Mouse (Mus musculus) liver (tissue): Measurements from ENCODE around the gene RPS10-NUDT3.

Experiments
- DNase-seq: peaks from one replicate; pipeline ENCODE4 v3.0.0-alpha.2; 2020; ENCODE audit warnings: mixed read lengths

The RPS10-NUDT3 gene

GRCm38 (mm10) chr17:27609576-27609975 is 25.4 kb downstream of the RPS10-NUDT3 start:
- DNase-seq = no peak

DNA sequence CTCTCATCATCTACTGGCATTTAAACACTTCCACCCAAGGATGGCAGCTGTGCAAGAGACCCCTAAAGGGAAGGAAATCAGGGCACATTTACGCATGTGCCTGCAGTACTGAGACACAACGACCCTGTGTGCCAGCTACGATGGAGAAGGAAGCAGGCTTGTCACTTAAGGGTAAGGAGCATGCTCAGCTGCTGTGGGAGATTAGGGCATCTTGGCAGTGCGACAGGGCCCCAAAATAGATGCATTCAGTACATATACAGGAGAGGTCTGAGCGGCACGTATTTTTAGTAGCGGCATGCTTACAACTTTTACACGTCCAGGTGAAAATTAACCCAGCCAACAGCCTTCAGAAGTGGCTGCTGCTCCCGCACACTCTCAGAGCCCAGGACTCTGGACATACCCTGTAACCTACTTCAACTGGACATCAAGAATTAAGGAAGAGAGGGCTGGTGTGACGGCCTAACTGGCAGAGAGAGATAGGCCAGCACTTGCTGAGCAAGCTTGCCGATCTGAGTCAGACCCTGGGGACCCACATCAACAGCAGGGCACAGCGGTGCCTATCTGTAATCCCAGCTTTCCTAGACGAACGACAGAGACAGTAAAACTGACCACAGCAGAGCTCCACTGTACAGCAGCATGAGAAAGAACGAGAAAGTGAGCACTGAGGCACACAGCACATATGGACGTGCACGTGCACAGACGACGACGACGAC is 31.3 kb downstream of the RPS10-NUDT3 start:
- DNase-seq = no peak

GRCm38 (mm10) chr17:27603036-27603435 is 32.0 kb downstream of the RPS10-NUDT3 start:
- DNase-seq = no peak

DNA sequence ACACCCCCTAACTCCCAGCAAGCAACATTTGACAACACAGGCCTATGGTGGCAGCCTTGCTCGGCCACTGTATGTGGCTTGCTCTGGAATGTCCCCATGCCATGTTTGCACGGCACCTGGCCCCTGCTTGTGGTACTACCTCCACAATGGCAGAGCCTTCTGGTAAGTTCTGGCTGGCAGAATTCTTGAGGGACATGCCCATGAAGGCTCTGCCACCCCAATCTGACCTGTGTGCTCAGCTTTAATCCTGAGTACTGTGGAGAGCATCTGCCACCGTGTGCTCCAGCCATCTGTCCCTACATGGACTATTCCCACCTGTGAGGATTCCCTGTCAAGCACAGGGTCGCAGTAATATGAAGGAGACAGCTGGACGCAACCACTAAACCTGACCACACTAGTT is 34.2 kb downstream of the RPS10-NUDT3 start:
- DNase-seq = no peak

DNA sequence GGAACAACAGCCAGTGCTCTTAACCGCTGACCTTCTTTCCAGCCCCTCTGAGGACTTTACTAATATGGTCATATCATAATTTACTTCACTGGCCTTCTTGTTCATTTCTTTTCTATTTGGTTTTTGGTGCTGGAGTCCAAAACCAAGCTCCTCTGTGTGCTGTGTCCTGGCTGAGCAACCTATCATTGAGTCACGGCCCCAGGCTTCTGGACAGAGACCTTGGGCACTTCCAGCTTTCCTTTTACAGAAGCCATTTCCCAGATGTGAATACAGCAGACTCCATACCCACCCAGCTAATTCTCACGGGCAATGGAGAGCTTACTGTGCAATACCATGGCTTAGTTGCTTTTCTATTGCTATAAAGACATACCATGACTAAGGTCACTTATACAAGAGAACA is 34.7 kb downstream of the RPS10-NUDT3 start:
- no peak for DNase-seq

DNA sequence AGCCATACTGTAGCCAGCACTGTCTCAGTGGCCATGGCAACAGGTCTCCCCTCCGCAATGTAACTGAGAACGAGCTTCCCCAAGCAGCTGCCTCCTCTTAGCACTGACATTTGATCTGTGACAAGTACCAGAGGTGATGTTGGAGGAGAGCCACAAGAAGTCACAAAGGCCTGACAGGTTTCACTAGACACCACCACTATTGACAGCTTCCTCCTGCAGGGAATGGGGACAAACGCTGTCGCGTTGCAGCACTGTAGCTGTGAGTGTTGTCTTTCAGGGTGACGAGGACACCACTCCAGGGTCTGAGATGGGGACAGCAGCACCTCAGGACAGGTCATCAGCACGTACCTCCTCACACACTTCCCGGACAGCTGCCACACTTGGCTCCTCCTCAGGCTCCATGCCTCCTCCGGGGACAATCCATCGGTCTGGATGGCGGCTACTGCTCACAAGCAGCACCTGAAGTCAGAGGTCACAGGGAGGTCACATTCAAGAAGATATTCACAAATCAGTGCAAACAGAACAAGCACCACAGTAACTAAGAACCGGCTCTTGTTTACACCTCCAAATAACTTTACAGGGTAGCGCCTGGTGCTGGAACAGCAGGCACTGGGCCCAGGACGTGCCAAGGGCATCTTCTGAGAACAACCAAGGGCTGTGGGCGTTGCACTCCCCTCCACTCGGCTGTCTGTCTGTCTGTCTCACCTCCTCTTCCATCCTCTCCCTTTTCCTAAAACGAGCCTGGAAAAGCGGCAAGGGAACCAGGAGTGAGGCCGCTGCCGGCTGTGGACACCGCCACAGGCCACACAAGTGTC is 38.4 kb downstream of the RPS10-NUDT3 start:
- no peak for DNase-seq

DNA sequence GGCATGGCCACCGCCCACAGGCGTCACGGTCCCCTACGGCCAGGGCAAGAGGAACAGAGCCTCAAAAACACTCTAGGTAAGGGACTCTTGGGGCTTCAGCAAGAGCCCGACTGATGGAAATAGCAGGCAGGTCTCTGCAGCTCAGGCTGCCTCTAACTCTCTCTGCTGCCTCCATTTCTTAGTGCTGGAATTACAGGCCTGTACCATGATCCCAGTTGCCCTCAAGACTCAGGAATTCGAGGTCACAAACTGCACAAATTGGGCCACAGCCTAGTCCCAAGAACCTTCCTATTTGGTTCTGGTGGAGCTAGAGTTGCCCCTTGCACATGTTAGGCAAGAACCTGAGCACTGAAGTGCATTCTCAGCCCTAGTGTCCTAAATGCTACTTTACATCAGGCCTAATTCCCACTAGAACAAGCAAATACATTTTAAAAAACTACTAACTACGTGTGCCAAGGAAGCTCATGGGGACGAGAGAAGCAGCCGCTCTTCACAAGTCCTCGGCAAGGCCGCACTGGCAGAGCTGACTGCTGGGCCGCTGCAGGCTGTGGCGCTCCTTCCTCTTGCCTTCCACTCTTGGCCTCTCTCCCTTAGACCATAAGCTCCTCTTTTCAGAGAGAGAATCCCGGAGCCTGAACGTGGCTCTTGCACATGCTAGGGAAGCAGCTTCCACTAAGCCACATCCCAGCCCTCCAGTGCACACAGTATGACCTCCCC is 39.2 kb downstream of the RPS10-NUDT3 start:
- no peak for DNase-seq

- no peak for DNase-seq
Measured at GRCm38 (mm10) chr17:27592565-27592910, 42.5 kb downstream of the RPS10-NUDT3 start.

DNA sequence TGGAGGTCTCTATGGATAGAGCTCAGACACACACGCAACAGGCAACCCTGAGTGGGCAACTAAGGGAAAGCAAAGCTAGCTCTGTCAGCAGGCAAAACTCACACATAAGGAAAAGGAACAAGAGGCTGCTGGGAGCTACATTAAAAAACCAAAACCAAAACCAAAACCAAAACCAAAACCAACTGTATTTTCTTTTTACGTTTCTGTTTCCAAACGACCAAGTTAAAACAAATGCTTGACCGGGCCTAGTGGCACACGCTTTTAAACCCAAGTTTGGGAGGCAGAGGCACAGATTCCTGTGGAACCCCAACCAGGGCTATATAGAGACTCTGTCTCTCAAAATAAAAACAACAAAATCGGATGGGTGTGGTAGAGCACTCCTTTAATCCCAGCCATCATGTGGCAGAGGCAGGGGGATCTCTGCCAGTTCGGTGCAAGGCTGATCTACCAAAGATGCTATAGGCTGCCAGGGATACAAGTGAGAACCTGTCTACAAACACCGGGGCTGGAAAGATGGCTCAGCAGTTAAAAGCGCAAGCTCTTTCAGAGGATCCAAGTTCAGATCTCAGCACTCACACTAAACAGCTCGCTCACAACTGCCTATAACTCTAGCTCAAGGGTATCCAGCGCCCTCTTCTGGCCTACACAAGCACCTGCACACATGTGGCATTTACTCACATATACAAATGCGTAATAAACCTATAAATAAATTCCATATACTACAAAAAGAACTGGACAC is 43.0 kb downstream of the RPS10-NUDT3 start:
- no peak for DNase-seq

GRCm38 (mm10) chr17:27588231-27588630 is 46.8 kb downstream of the RPS10-NUDT3 start:
- no peak for DNase-seq

DNA sequence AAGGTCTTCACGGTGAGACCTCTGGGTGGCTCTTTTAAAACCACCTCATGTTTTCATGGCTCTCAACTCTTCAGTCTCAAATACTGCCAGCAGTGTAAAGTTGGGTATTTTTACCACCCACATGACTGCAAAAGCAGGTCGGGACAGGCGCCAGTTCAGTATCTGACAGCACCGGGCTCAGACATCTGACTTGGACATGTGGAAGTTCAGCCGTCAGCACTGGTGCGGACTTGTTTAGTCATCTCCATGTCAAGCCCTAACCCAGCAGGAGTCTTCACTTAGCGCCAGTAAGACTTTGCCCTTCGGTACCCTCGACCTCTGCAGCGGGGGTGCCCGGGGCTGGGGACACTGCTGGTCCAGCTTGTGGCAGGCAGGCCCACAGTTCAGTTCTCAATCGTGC is 47.8 kb downstream of the RPS10-NUDT3 start:
- no peak for DNase-seq

DNA sequence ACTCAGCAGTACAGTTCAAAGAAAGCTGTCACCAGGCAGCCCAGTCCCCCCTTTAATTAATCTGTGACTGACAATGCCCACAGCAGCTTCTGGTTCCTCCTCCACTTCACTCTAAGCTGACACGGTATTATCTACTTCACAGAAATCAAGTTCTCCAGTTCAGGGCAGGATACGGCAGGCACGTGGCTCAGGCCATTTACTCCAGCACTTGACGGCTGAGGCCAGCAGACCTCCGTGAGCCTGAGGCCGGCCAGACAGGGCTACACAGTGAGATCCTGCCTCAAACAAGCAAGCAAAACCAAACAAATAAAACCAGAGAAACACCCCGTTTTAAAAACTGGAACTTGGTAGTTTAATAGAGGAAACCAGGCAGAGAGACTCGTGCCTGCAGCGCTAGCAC is 48.4 kb downstream of the RPS10-NUDT3 start:
- no peak for DNase-seq

- DNase-seq = peak; percentile 60
Measured at GRCm38 (mm10) chr17:27583185-27583894, 51.7 kb downstream of the RPS10-NUDT3 start.

DNA sequence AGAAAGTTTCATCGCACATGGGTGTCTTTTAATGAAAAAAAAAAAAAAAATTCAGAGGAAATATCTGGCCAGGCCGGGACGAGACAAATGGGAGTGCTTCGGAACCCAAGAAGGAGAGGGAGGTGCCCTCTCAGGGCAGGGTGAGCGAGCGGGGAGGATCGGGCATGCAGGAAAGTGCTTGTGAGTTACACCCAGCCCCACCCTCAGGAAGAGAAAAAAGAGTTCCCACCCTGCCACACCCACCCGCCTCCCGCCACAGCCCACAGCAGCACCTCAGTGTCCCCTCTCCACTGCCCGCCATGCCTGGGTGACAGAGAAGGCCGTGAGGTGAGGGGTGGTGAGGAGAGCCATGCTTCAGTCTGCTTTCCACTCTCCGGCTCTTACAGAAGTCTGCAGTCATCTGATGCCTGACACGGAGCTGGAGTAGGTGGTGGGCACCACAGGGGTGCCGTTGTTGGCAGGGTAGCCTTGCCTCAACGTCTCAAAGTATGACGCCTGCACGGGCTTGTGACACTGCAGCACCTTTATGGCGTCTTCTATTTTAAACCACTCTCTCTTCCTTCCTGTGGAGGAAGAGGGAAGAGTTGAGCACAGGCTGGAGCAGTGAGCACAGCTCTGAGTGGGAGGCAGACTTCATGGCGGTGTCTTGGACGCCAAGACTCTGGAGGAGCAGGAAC is 54.5 kb downstream of the RPS10-NUDT3 start:
- DNase-seq = peak; percentile 63

DNA sequence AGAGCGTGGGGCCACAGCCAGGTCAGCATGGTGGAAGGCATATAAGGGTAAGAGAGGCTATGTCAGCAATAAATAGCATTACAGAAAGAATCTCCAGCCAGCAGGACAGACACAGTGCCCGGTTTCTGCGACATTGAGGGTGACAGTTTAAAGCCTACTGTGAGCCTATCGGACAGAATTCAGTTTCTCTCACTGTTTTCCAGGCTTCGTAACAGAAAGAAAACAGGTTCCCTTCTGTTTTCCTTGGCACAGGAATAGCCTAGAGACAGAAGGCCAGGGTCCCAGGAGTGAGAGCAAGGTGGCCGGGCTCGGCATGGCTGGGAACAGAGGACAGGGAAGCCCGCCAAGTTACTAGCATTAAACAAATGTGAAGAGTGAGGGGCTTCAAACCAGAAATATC is 55.2 kb downstream of the RPS10-NUDT3 start:
- no peak for DNase-seq

GRCm38 (mm10) chr17:27578487-27578886 is 56.5 kb downstream of the RPS10-NUDT3 start:
- DNase-seq = no peak

GRCm38 (mm10) chr17:27577468-27577867 is 57.6 kb downstream of the RPS10-NUDT3 start:
- no peak for DNase-seq

DNA sequence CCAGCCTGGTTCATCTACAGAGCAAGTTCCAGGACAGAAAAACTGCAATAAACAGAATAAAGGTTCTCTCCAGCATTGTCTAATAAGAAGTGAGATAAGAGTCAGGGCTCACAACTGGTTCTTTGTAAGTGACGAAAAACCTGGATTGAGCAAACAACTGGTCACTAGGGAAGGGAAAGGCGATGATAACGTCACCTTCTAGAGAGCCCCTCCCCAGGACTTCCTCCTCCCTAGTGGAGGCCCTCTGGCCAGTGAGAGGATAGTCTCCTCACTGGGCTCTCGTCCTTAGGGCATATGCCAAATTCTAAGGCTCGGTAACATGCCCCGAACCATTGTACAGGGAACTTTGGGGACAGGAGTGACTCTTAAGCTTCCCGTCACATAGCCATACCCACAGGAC is 59.0 kb downstream of the RPS10-NUDT3 start:
- DNase-seq = no peak

DNA sequence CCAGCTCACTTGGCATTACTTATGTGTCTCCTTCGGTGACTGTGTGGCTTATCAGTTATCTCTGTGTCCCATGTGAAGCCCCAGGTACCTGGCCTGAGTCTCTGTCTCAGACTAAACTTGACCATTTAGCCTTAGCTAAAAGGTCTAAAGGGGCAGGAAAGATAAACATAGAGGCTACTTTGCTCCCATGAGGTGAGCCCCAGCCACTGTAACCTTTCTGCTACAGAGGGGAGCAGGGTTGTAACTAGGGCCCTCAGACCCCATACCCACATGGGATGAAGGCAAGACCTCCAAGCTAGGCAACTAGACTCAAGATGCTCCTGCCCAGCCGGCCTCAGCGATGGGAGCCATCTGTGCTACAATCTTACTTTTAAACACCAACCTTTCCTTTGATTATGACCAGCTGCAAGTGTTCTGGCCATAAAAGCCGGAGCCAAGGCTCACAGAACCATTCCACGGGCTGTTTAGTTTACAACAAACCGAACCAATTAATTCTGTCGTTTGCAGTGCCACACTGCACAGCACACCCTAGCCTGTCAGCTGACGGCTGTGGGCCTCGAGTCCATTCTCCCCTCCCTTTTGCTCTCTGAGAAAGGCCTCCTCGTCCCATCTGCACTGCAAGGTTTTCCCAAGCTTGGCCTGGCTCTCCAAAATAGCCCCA is 59.8 kb downstream of the RPS10-NUDT3 start:
- no peak for DNase-seq

- DNase-seq = peak; percentile 2
Measured at GRCm38 (mm10) chr17:27574470-27575115, 60.4 kb downstream of the RPS10-NUDT3 start.
